Mouse (Mus musculus) CH12.LX (cell line): Measurements from ENCODE around the gene Btbd9. TPM values are rescaled to one million over a fixed set of nuclear protein-coding genes. Genes with fewer than 3 reads are reported as not detected.

Source experiments
- DNase-seq: peaks from one replicate; pipeline ENCODE4 v3.0.0-alpha.2; 2013; ENCODE audit errors: extremely low read depth
- H3K27ac ChIP-seq: 2 replicates; pipeline ENCODE4 v1.5.1; 2012; ENCODE audit warnings: low read depth, mild to moderate bottlenecking, control low read depth, moderate library complexity; ENCODE audit not compliant: insufficient read depth
- H3K27me3 ChIP-seq: replicated peaks from 2 replicates; pipeline ENCODE3; 2012; ENCODE audit warnings: inconsistent platforms
- H3K36me3 ChIP-seq, 2 experiments: replicated peaks in 1 of 2; 2 replicates each; pipeline versions ENCODE3 to v1.6.1; 2012; ENCODE audit warnings: inconsistent platforms in 1 of 2, low read length in 1 of 2, mild to moderate bottlenecking in 1 of 2, mixed read lengths in 1 of 2, moderate library complexity in 1 of 2; ENCODE audit not compliant: control insufficient read depth in 1 of 2, insufficient read depth in 1 of 2
- H3K4me1 ChIP-seq, 2 experiments: 2 replicates each; pipeline ENCODE4 v1.6.1; 2012; ENCODE audit warnings: inconsistent platforms in 1 of 2, moderate library complexity in 1 of 2; ENCODE audit not compliant: insufficient read depth in 2 of 2, control insufficient read depth in 1 of 2
- H3K4me2 ChIP-seq: 2 replicates; pipeline ENCODE4 v1.6.1; 2012; ENCODE audit warnings: low read depth, mild to moderate bottlenecking, control low read depth; ENCODE audit not compliant: poor library complexity, insufficient read depth, severe bottlenecking
- H3K4me3 ChIP-seq, 3 experiments: fragments of 150-350 bp in 1 of 3; sonication (generic) in 1 of 3; replicated peaks in 1 of 3; 2 replicates each; pipeline versions ENCODE3 to v1.5.1; 2011 to 2012; ENCODE audit warnings: low read depth in 2 of 3, low read length in 2 of 3, mild to moderate bottlenecking in 2 of 3, moderate library complexity in 2 of 3, control low read depth in 1 of 3, improper control_type of control experiment in 1 of 3, inconsistent platforms in 1 of 3, mixed read lengths in 1 of 3; ENCODE audit not compliant: poor library complexity in 1 of 3
- H3K79me2 ChIP-seq: replicated peaks from 2 replicates; pipeline ENCODE4 v1.6.1; 2012; ENCODE audit warnings: mild to moderate bottlenecking, moderate library complexity; ENCODE audit not compliant: control insufficient read depth, poor library complexity, insufficient read depth, severe bottlenecking; ENCODE audit errors: extremely low read depth
- H3K9ac ChIP-seq: 2 replicates; pipeline ENCODE4 v1.6.1; 2012; ENCODE audit warnings: low read depth, mild to moderate bottlenecking, control low read depth, moderate library complexity; ENCODE audit not compliant: insufficient read depth
- H3K9me3 ChIP-seq: replicated peaks from 2 replicates; pipeline ENCODE3; 2012; ENCODE audit warnings: low read length, inconsistent platforms, mixed read lengths
- CHD1 ChIP-seq: IDR thresholded peaks from 2 replicates; pipeline ENCODE4 v1.6.1; 2012; ENCODE audit warnings: low read depth, low read length, improper control_type of control experiment, inconsistent platforms
- E2F4 ChIP-seq: IDR thresholded peaks from 2 replicates; pipeline ENCODE4 v1.6.1; 2011; ENCODE audit warnings: low read depth, low read length, improper control_type of control experiment; ENCODE audit not compliant: insufficient replicate concordance
- ETS1 ChIP-seq: conservative IDR thresholded peaks from 2 replicates; pipeline ENCODE4 v1.6.1; 2012; ENCODE audit warnings: low read depth, mild to moderate bottlenecking, inconsistent platforms, low read length, improper control_type of control experiment, moderate library complexity
- GABPA ChIP-seq: IDR thresholded peaks from 2 replicates; pipeline ENCODE4 v1.6.1; 2012; ENCODE audit warnings: low read depth, low read length, improper control_type of control experiment, inconsistent platforms; ENCODE audit not compliant: insufficient replicate concordance
- HCFC1 ChIP-seq: IDR thresholded peaks from 2 replicates; pipeline ENCODE4 v1.6.1; 2012; ENCODE audit warnings: low read depth, mild to moderate bottlenecking, inconsistent platforms, low read length, improper control_type of control experiment
- IRF4 ChIP-seq: IDR thresholded peaks from 2 replicates; pipeline ENCODE4 v1.6.1; 2014; ENCODE audit warnings: low read depth, mild to moderate bottlenecking, inconsistent platforms, low read length, improper control_type of control experiment
- JUN ChIP-seq: IDR thresholded peaks from 2 replicates; pipeline ENCODE4 v1.6.1; 2011; ENCODE audit warnings: low read depth, mild to moderate bottlenecking, low read length, improper control_type of control experiment, moderate library complexity; ENCODE audit not compliant: insufficient read depth
- JUND ChIP-seq: conservative IDR thresholded peaks from 2 replicates; pipeline ENCODE4 v1.6.1; 2011; ENCODE audit warnings: low read depth, low read length, improper control_type of control experiment
- KAT2A ChIP-seq: IDR thresholded peaks from 2 replicates; pipeline ENCODE4 v1.6.1; 2012; ENCODE audit warnings: low read length, improper control_type of control experiment, inconsistent platforms; ENCODE audit not compliant: insufficient replicate concordance
- MAFK ChIP-seq: IDR thresholded peaks from 2 replicates; pipeline ENCODE4 v1.6.1; 2011; ENCODE audit warnings: low read length, improper control_type of control experiment; ENCODE audit not compliant: insufficient replicate concordance
- MAX ChIP-seq: IDR thresholded peaks from 2 replicates; pipeline ENCODE4 v1.6.1; 2011; ENCODE audit warnings: low read length, improper control_type of control experiment
- MAZ ChIP-seq: IDR thresholded peaks from 2 replicates; pipeline ENCODE4 v1.6.1; 2012; ENCODE audit warnings: low read depth, mild to moderate bottlenecking, inconsistent platforms, low read length, improper control_type of control experiment, moderate library complexity
- MXI1 ChIP-seq: IDR thresholded peaks from 2 replicates; pipeline ENCODE4 v1.6.1; 2011; ENCODE audit warnings: mild to moderate bottlenecking, low read depth, low read length, improper control_type of control experiment
- RCOR1 ChIP-seq: conservative IDR thresholded peaks from 2 replicates; pipeline ENCODE4 v1.6.1; 2012; ENCODE audit warnings: low read depth, mild to moderate bottlenecking, inconsistent platforms, low read length, improper control_type of control experiment
- TBP ChIP-seq: conservative IDR thresholded peaks from 2 replicates; pipeline ENCODE4 v1.6.1; 2011; ENCODE audit warnings: low read depth, low read length, improper control_type of control experiment
- TCF12 ChIP-seq: IDR thresholded peaks from 2 replicates; pipeline ENCODE4 v1.6.1; 2014; ENCODE audit warnings: low read depth, mild to moderate bottlenecking, inconsistent platforms, low read length, improper control_type of control experiment
- USF1 ChIP-seq: IDR thresholded peaks from 2 replicates; pipeline ENCODE4 v1.6.1; 2014; ENCODE audit warnings: low read depth, mild to moderate bottlenecking, inconsistent platforms, low read length, improper control_type of control experiment
- USF2 ChIP-seq: conservative IDR thresholded peaks from 2 replicates; pipeline ENCODE4 v1.6.1; 2011; ENCODE audit warnings: low read depth, low read length, improper control_type of control experiment
- ZMIZ1 ChIP-seq: IDR thresholded peaks from 2 replicates; pipeline ENCODE4 v1.6.1; 2012; ENCODE audit warnings: low read depth, mild to moderate bottlenecking, inconsistent platforms, low read length, improper control_type of control experiment
- dilution Hi-C: fragments of 300-500 bp; cut with MboI; formaldehyde crosslinking; loops from 2 replicates; pipeline ENCODE4 v1.14.3; 2020; ENCODE audit warnings: low sequenced_read_pairs; ENCODE audit not compliant: extremely low pct_unique_long_range_greater_than_20kb, extremely low pct_ligation_motif_present
- in situ Hi-C: fragments of 300-500 bp; cut with MboI; formaldehyde crosslinking; loops from 3 replicates; pipeline ENCODE4 v1.14.3; 2019; ENCODE audit warnings: low sequenced_read_pairs, low pct_ligation_motif_present, low pct_unique_long_range_greater_than_20kb, mixed read lengths
- polyA plus RNA-seq: library from polyadenylated mRNA; unstranded; fragments of >175 nt; gene quantifications from 2 replicates; pipeline ENCODE4 v1.2.1, GENCODE M21; 2012; ENCODE audit warnings: low read depth; ENCODE audit not compliant: insufficient read length
- total RNA-seq, 2 experiments: library from RNA; depleted of rRNA; stranded (reverse); fragments of 300-350 nt in 1 of 2; fragments of >200 nt in 1 of 2; gene quantifications; 2 replicates each; pipeline ENCODE4 v1.2.3; 2012 to 2014

Gene Btbd9
- total and polyA plus RNA-seq, 3 experiments: 19.3 to 25.4 (median 20.0) TPM

GRCm38 (mm10) chr17:30354381-30354780, 221.9 kb downstream of the Btbd9 start:
- no peaks in the 10 kb centered on the region for H3K27me3 ChIP-seq
- no peak for DNase-seq
- no peaks in the 10 kb centered on the region for H3K9me3 ChIP-seq
- H3K36me3 ChIP-seq: peaks cover 0 to 1% of the 10 kb centered on the region in 2 experiments
- peaks cover 4 to 16% of the 10 kb centered on the region in 2 experiments for H3K4me1 ChIP-seq
- TF ChIP-seq USF2 (no peak), MAX (no peak), TCF12 (no peak), MXI1 (no peak)
- no peaks in the 10 kb centered on the region for H3K79me2 ChIP-seq
- dilution Hi-C loops: no loop called here
- H3K27ac ChIP-seq: no peak overlapping the region
- no peak overlapping the region for H3K4me2 ChIP-seq
- no peak overlapping the region for H3K4me3 ChIP-seq
- in situ Hi-C loops: no loop called here
- H3K9ac ChIP-seq: no peak overlapping the region

GRCm38 (mm10) chr17:30348031-30348430, 228.3 kb downstream of the Btbd9 start:
- no peak overlapping the region for H3K4me2 ChIP-seq

GRCm38 (mm10) chr17:30347101-30347613, 229.1 kb downstream of the Btbd9 start:
- Histone ChIP-seq H3K36me3 (no peaks in the 10 kb centered on the region), H3K4me2 (no peak overlapping the region)
- no peak for DNase-seq
- TF ChIP-seq TCF12 (no peak), MAZ (no peak), MAFK (no peak), ETS1 (no peak), USF1 (no peak), GABPA (no peak), JUND (no peak), MAX (no peak), KAT2A (no peak), IRF4 (no peak), HCFC1 (no peak), E2F4 (no peak)
- TF ChIP-seq, all 38 proteins: peak for 0
- Histone ChIP-seq H3K27ac (no peak overlapping the region), H3K27me3 (no peaks in the 10 kb centered on the region), H3K9ac (no peak overlapping the region), H3K9me3 (no peaks in the 10 kb centered on the region), H3K79me2 (no peaks in the 10 kb centered on the region), H3K4me1 (peaks cover 0 to 26% of the 10 kb centered on the region in 2 experiments; a peak in 2 of 4 replicates), H3K4me3 (no peak overlapping the region)
- dilution Hi-C loops (no loop called here), in situ Hi-C loops (no loop called here)

More at GRCm38 (mm10) chr17:30348031-30348430, 228.3 kb downstream of the Btbd9 start:
- Histone ChIP-seq H3K9ac (no peak overlapping the region), H3K27ac (no peak overlapping the region), H3K9me3 (no peaks in the 10 kb centered on the region), H3K79me2 (no peaks in the 10 kb centered on the region), H3K4me1 (peaks cover 0 to 19% of the 10 kb centered on the region in 2 experiments; a peak in 2 of 4 replicates), H3K4me3 (no peak overlapping the region), H3K36me3 (no peaks in the 10 kb centered on the region), H3K27me3 (no peaks in the 10 kb centered on the region)
- DNase-seq: no peak
- dilution Hi-C loops: no loop called here
- TF ChIP-seq MAZ: no peak
- no peak for TF ChIP-seq JUN
- TF ChIP-seq HCFC1: no peak
- no peak for TF ChIP-seq GABPA
- no peak for TF ChIP-seq TCF12
- no peak for TF ChIP-seq USF1
- TF ChIP-seq RCOR1: no peak
- TF ChIP-seq JUND: no peak
- no peak for TF ChIP-seq MXI1
- no peak for TF ChIP-seq TBP
- no peak for TF ChIP-seq ZMIZ1
- TF ChIP-seq CHD1: no peak
- in situ Hi-C loops: no loop called here
